Mouse (Mus musculus) forebrain, embryonic 14.5 days (tissue): ENCODE measurements around the gene Mtif2. TPM values are rescaled to one million over a fixed set of nuclear protein-coding genes. Genes with fewer than 3 reads are reported as not detected.
"Not testable (repeated sequence)": the region's sequence is repeated elsewhere in the genome, so short reads cannot be mapped to it uniquely, and the experiment has no call there.

ENCODE experiments used
- ATAC-seq: fragments of 200-750 bp; cut with Nextera tagmentation; 2 replicates; pipeline ENCODE4 v1.8.0; 2017; ENCODE audit warnings: mild to moderate bottlenecking, moderate library complexity
- DNase-seq: peaks from one replicate; pipeline ENCODE4 v3.0.0-alpha.2; 2015; ENCODE audit warnings: low spot score
- H3K27ac ChIP-seq: fragments of 300-500 bp; sonication (generic); 2 replicates; pipeline ENCODE4 v1.5.1; 2014; ENCODE audit warnings: low read depth, mild to moderate bottlenecking, control low read depth, low read length, moderate library complexity
- H3K27me3 ChIP-seq: fragments of 300-500 bp; sonication (generic); replicated peaks from 2 replicates; pipeline ENCODE4 v1.6.1; 2014; ENCODE audit warnings: low read length, control low read depth, mixed read lengths; ENCODE audit not compliant: control insufficient read depth, insufficient read depth
- H3K36me3 ChIP-seq: fragments of 300-500 bp; sonication (generic); 2 replicates; pipeline ENCODE4 v1.6.1; 2014; ENCODE audit warnings: low read length, control low read depth; ENCODE audit not compliant: control insufficient read depth, insufficient read depth
- H3K4me1 ChIP-seq: fragments of 300-500 bp; sonication (generic); 2 replicates; pipeline ENCODE4 v1.6.1; 2014; ENCODE audit warnings: antibody characterized with exemption, low read length, control low read depth; ENCODE audit not compliant: control insufficient read depth, insufficient read depth
- H3K4me2 ChIP-seq: fragments of 300-500 bp; sonication (generic); 2 replicates; pipeline ENCODE4 v1.6.1; 2014; ENCODE audit warnings: mild to moderate bottlenecking, control low read depth, low read length
- H3K4me3 ChIP-seq: fragments of 300-500 bp; sonication (generic); 2 replicates; pipeline ENCODE4 v1.5.1; 2014; ENCODE audit warnings: low read depth, low read length, control low read depth
- H3K9ac ChIP-seq: fragments of 300-500 bp; sonication (generic); 2 replicates; pipeline ENCODE4 v1.6.1; 2014; ENCODE audit warnings: mild to moderate bottlenecking, low read length, control low read depth, moderate library complexity
- H3K9me3 ChIP-seq: fragments of 300-500 bp; sonication (generic); replicated peaks from 2 replicates; pipeline ENCODE4 v1.6.1; 2016; ENCODE audit warnings: low read length, control low read depth, mixed read lengths; ENCODE audit not compliant: control insufficient read depth
- WGBS: fragments of 180-500 bp; shearing (Covaris S2); extraction: QIAGEN DNeasy Blood & Tissue Kit; methylation state at CpG from one replicate; pipeline ENCODE4 v1.1.7; 2014; 5-methylcytosine and 5-hydroxymethylcytosine counted together
- polyA plus RNA-seq: library from polyadenylated mRNA; unstranded; fragments of >200 nt; fragmentation: Nextera tagmentation; extraction: Ambion mirVana; gene quantifications from 2 replicates; pipeline ENCODE4 v1.2.1, GENCODE M21; 2014

Gene Mtif2
- polyA plus RNA-seq, 1 experiment from 2014 or later, result 34.0 TPM

GRCm38 (mm10) chr11:29514682-29515412 lies 11.4 kb upstream of the Mtif2 start, which contains the start of gene Prorsd1:
Prorsd1 (minus strand) TSS chr11:29515033.
- Histone ChIP-seq H3K9ac (peak within 1 kb of the TSS; percentile 59), H3K4me1 (no peaks in the 10 kb centered on the region), H3K9me3 (peaks cover 5% of the 10 kb centered on the region; the same call in 1 of the 2 replicates), H3K4me3 (peak within 1 kb of the TSS; percentile 47), H3K36me3 (peaks cover 15% of the 10 kb centered on the region), H3K27ac (0 out of 2 replicates have a peak within 1 kb of the TSS, but pooled peaks have one; percentile 21), H3K27me3 (no peaks in the 10 kb centered on the region), H3K4me2 (peak within 1 kb of the TSS; percentile 60)
- peak; percentile 99 for ATAC-seq
- peak; percentile 92 for DNase-seq
- WGBS, result 2% methylated on average over 40 of the region's 40 CpGs

- Histone ChIP-seq H3K36me3 (peaks cover 64% of the 10 kb centered on the region), H3K4me1 (no peaks in the 10 kb centered on the region), H3K27me3 (no peaks in the 10 kb centered on the region), H3K9me3 (no peaks in the 10 kb centered on the region), H3K4me2 (no peak overlapping the region), H3K4me3 (no peak overlapping the region), H3K27ac (no peak overlapping the region), H3K9ac (no peak overlapping the region)
- no peak for ATAC-seq
- 100% methylated on average over 1 of the region's 1 CpGs for WGBS
- DNase-seq, result no peak
Observed at GRCm38 (mm10) chr11:29538201-29538600, 12.0 kb downstream of the Mtif2 start.

DNA sequence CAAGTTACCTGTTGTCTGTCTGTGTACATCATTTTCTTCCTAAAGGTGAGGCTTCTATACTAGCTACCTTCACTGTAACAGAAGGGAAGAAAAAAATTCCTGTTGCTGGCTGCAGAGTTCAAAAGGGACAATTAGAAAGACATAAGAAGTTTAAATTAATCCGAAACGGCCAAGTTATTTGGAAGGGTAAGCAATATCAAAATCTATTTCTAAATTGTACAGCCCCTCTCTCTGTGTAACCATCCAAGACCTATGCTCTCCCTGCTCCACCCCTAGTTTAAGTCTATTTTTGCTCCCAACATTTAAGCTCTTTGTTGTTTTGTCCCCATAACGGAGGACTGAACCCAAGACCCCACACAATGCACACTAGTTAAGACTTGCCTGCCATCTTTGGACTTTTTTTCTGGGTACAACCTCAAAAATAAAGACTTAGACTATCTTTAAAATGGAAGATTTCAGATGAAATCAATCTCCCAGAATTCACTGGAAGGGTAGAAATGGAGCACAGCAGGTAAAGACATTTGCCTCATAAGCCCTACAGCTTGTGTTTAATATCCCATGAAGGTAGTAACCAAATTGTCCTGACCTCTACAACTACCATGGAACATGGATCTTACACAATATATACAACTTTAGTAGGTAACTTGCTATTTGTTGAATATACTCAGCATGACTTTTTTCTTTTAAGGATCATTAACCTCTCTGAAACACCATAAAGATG lies 18.2 kb downstream of the Mtif2 start:
- Histone ChIP-seq H3K4me3 (no peak overlapping the region), H3K4me1 (peaks cover 5% of the 10 kb centered on the region), H3K9ac (no peak overlapping the region), H3K27ac (no peak overlapping the region), H3K27me3 (no peaks in the 10 kb centered on the region), H3K9me3 (no peaks in the 10 kb centered on the region), H3K4me2 (no peak overlapping the region), H3K36me3 (peaks cover 53% of the 10 kb centered on the region)
- 81% methylated on average over 3 of the region's 3 CpGs for WGBS
- DNase-seq (no peak), ATAC-seq (no peak)

DNA sequence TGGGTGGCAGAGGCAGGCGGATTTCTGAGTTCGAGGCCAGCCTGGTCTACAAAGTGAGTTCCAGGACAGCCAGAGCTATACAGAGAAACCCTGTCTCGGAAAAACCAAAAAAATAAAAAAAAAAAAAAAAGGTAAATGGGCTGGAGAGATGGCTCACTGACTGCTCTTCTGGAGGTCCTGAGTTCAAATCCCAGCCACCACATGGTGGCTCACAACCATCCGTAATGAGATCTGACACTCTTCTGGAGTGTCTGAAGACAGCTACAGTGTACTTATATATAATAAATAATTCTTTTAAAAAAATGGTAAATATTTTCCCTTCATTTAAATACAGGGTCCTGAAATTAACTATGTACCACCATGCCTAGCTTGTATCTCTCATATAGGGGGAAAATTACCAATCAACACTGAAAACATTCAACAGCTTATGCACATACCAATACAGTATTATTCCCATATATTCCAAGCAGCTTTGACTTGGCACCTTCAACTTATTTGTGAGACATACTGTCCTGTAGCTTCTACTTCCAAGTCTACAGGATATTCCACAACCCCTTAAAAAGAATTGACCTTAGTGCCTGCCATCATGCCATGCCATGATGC lies 19.0 kb downstream of the Mtif2 start:
- not testable (repeated sequence) for H3K27ac ChIP-seq, H3K9ac ChIP-seq, DNase-seq, ATAC-seq, H3K4me2 ChIP-seq, H3K4me1 ChIP-seq, H3K4me3 ChIP-seq, H3K9me3 ChIP-seq, H3K27me3 ChIP-seq
- 86% methylated on average over 4 of the region's 4 CpGs for WGBS
- H3K36me3 ChIP-seq, result peaks cover 50% of the 10 kb centered on the region

- H3K9me3 ChIP-seq, H3K27ac ChIP-seq, DNase-seq, ATAC-seq, H3K27me3 ChIP-seq, H3K4me1 ChIP-seq: not testable (repeated sequence)
- Histone ChIP-seq H3K36me3 (peaks cover 43% of the 10 kb centered on the region), H3K4me2 (peak overlapping the region; percentile 75), H3K9ac (peak overlapping the region; percentile 90; the same call in 1 of the 2 replicates), H3K4me3 (peak overlapping the region; percentile 76; the same call in 1 of the 2 replicates)
- WGBS, result 95% methylated on average over 2 of the region's 2 CpGs
Observed at GRCm38 (mm10) chr11:29546297-29546696, 20.1 kb downstream of the Mtif2 start.

GRCm38 (mm10) chr11:29546762-29547161 lies 20.6 kb downstream of the Mtif2 start:
- peak overlapping the region; percentile 90 for H3K9ac ChIP-seq
- WGBS, result 16% methylated on average over 2 of the region's 2 CpGs

DNA sequence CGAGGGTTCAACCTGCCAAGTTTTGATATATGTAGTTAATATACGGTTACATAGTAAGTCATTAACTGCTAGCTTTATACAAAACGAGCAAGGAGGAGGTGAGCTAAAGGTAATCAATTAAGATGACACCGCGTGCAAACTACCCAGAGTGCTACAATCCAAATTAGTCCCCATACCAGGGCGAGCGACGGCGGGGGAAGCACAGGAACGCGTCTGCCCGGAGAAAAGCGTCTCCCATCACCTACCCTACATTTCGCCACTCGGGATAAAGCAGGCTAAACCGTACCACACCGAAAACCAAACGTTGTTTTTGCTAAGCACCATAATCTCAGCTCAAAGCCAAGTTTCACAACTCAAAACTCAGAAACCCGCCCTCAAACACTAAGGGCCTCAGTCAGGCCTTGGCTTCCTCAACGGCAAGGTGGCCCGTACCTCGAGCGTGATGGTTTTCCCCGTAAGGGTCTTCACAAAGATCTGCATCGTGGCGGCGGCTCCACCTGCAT lies 21.1 kb downstream of the Mtif2 start:
- peak overlapping the region; percentile 90 for H3K9ac ChIP-seq
- peak overlapping the region; percentile 75 for H3K4me2 ChIP-seq
- H3K9me3 ChIP-seq, result no peaks in the 10 kb centered on the region
- H3K36me3 ChIP-seq, result peaks cover 33% of the 10 kb centered on the region
- no peaks in the 10 kb centered on the region for H3K27me3 ChIP-seq
- ATAC-seq, result peak; percentile 24
- peak overlapping the region; percentile 76 for H3K4me3 ChIP-seq
- H3K4me1 ChIP-seq, result peaks cover 5% of the 10 kb centered on the region
- H3K27ac ChIP-seq, result peak overlapping the region; percentile 82; the same call in 1 of the 2 replicates
- no peak for DNase-seq
- WGBS, result 1% methylated on average over 27 of the region's 27 CpGs

More at GRCm38 (mm10) chr11:29546762-29547161, 20.6 kb downstream of the Mtif2 start:
- no peaks in the 10 kb centered on the region for H3K27me3 ChIP-seq
- H3K4me1 ChIP-seq, result peaks cover 5% of the 10 kb centered on the region
- no peak for ATAC-seq
- peak overlapping the region; percentile 76 for H3K4me3 ChIP-seq
- H3K4me2 ChIP-seq, result peak overlapping the region; percentile 75
- peaks cover 38% of the 10 kb centered on the region for H3K36me3 ChIP-seq
- no peak for DNase-seq
- no peaks in the 10 kb centered on the region for H3K9me3 ChIP-seq
- H3K27ac ChIP-seq, result no peak overlapping the region

DNA sequence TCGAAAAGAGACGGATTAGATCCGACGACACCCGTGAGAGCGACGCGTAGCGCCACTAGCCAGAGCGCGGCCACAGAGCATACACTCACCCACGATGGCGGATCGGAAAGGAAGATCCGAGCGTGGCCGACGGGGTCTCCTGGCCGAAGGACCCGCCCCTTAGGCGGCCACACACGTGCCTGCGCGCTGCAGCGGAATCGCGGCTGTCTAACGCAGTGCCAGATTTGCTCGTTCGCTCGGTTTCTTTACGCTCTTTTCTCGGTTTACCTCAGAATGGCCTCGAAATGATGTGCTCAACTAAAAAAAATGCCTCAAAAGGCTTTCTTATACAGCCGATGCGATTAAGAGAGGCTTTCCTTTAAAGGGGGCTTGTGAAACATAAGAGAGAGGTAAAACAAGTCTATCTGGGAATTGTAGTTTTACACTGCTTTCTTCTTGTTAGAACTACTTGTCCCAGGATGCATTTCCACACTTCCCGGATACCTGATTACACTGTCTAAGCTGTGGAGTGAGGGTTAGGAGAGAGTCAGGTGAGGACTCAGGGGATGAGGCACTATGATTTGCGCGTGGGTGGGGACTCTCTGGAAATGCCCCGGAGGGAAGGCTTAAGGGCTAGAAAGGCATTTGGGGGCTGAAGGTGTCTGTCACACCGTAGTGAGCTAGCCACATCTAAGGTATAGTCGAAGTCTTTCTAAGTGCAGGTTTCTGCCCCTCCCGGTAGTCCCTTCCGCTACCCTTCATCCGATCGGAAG lies 21.7 kb downstream of the Mtif2 start, which contains the start of the genes Clhc1 and Rps27a:
Gene Clhc1 (plus strand): TSS at position 199 of the 752 bp plus-strand sequence.
Gene Rps27a (minus strand): TSS at position 358 of the 752 bp plus-strand sequence.
- Histone ChIP-seq H3K9me3 (no peaks in the 10 kb centered on the region), H3K4me3 (peak within 1 kb of the TSS; percentile 76), H3K36me3 (peaks cover 32% of the 10 kb centered on the region), H3K27ac (peak within 1 kb of the TSS; percentile 82), H3K4me2 (peak within 1 kb of the TSS; percentile 75), H3K9ac (peak within 1 kb of the TSS; percentile 90), H3K4me1 (peaks cover 5% of the 10 kb centered on the region), H3K27me3 (no peaks in the 10 kb centered on the region)
- ATAC-seq (peak; percentile 99), DNase-seq (peak; percentile 97)
- under 1% methylated on average over 46 of the region's 46 CpGs for WGBS
